Mouse (Mus musculus): ENCODE results near the gene Eps15l1.
A peak's percentile ranks its signal among the peaks of the same experiment; 100 is the strongest.

Gene Eps15l1

GRCm38 (mm10) chr8:72413839-72414238 is 7.4 kb downstream of the Eps15l1 start:
- DNase-seq (ENCODE audit: low spot score), result no peak

- no peak for DNase-seq (ENCODE audit: low spot score)
These were observed 11.8 kb downstream of the Eps15l1 start for GRCm38 (mm10) chr8:72409443-72409842.

DNA sequence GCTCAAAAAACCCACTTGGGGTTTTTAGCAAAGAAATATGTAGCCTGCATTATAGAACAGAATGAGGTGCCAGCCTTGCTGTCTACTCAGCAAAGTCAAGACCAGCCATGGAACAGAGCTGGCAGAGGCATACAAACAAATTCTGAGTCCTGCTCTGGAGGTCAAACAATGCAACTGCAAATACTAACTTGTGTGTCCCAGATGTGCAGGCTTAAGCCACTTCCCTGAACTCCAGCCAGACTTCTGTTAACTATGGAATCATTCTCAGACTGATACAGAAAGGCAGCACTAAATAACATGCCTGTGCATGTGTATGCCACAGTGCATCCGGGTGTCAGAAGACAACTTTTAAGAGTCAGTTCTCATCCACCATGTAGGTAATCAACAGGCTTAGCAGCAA is 13.4 kb downstream of the Eps15l1 start:
- DNase-seq (ENCODE audit: low spot score), result no peak

- DNase-seq (ENCODE audit: low spot score), result no peak
These were observed 18.3 kb downstream of the Eps15l1 start for GRCm38 (mm10) chr8:72402981-72403380.

GRCm38 (mm10) chr8:72401381-72401780 is 19.9 kb downstream of the Eps15l1 start:
- DNase-seq (ENCODE audit: low spot score), result no peak

- no peak for DNase-seq (ENCODE audit: low spot score)
These were observed 35.5 kb downstream of the Eps15l1 start for GRCm38 (mm10) chr8:72385737-72386136.

- no peak for DNase-seq (ENCODE audit: low spot score)
These were observed 38.9 kb downstream of the Eps15l1 start for GRCm38 (mm10) chr8:72382395-72382794.

DNA sequence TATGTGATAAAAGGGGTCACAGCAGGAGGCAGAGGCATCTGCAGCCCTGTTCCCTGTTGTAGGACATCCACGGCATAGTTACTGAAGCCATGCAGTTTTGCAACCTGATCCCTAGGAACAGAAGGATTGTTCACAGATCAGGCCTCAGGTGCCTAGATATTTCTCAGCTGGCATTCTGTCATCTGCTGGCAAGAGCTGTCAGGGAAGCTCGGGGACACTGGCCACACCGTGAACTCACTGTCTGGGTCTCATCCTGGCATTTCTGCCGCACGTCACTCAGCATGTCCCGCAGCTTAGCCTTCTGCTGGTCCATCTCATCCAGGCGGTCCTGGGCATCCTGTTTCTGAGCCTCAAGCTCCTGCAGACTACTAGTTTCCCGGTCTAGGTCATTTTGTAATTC is 40.6 kb downstream of the Eps15l1 start:
- DNase-seq (ENCODE audit: low spot score), result no peak

- DNase-seq (ENCODE audit: low spot score), result no peak
These were observed 44.4 kb downstream of the Eps15l1 start for GRCm38 (mm10) chr8:72376900-72377299.

GRCm38 (mm10) chr8:72376309-72376708 is 45.0 kb downstream of the Eps15l1 start:
- DNase-seq (ENCODE audit: low spot score), result no peak

DNA sequence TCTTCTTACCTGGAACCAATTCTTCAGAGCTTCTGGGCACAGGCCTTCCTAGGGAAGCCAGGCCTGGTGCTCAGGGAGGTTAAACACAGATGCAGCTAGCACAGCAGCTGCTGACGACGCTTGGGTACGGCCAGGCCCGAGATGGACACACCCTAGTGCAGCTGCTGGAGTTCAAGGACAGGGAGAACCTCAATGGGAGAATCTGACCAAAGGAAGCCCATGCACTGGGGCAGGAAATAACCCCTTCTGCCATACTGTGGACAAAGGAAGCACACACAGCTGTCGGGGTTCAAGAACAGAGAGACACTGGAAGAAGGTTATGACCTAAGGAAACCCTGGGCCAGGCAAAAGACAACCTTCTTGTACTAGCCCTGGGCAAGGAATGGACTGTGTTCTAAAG is 46.1 kb downstream of the Eps15l1 start:
- DNase-seq (ENCODE audit: low spot score), result no peak

GRCm38 (mm10) chr8:72372311-72372710 is 48.9 kb downstream of the Eps15l1 start:
- no peak for DNase-seq (ENCODE audit: low spot score)

GRCm38 (mm10) chr8:72371356-72371755 is 49.9 kb downstream of the Eps15l1 start:
- no peak for DNase-seq (ENCODE audit: low spot score)

DNA sequence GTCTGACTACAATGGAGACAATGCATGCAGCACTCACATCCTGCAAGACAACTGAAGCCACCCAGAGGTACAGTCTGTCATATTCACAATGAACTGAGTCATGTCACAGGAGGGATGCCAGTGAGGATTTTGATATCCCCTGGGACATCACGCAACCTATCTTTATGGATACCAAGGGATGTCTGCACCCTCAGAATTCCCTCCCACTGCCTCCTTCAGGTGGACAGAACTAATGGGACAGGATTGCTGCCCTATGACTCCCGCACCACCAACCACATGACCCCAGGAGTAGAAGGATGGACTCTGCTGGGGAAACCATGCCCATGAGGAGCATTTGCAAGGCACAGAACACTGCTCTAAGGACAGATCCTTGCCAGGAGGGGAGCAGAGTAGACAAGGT is 54.8 kb downstream of the Eps15l1 start:
- no peak for DNase-seq (ENCODE audit: low spot score)

DNA sequence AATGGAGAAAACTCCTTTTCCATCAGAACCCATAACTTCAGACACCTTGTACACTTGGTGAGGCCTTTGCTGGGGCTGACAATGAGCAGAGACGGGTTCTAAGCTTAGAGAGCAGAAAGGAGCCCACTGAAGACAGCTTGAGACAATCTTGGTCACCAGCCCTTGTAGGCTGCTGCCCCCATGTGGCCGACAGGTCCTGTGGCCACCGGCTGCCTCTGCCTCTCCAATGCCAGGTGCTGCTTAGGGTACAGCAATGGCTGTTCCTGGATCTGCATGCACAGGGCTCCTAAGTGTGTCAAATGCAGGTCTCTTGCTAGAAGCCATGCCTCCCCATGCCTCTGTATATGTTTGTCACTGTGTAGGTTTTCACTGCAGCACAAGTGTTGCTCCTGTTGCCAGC is 55.4 kb downstream of the Eps15l1 start:
- peak; percentile 70 for DNase-seq (ENCODE audit: low spot score)

GRCm38 (mm10) chr8:72365016-72365415 is 56.2 kb downstream of the Eps15l1 start:
- DNase-seq (ENCODE audit: low spot score), result no peak

DNA sequence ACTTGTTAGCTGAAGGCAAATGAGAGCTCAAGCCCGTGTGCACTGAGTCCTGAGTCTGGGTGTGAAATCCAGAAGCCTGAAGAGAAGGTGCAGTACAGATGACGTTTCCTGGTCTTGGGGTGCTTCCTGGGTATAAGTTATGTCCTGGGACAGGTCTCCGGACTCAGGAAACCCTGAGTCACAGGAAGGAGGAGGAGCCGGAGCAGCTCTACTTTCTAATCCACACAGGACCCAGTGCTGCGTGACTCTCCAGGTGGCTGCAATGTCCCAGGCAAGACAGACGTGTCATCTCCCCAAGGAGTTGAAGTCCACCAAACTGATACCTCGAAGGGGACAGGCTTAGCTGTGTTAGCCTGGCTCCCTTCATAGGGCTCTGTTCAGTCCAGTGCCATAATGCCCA is 57.8 kb downstream of the Eps15l1 start:
- no peak for DNase-seq (ENCODE audit: low spot score)

GRCm38 (mm10) chr8:72362754-72363153 is 58.5 kb downstream of the Eps15l1 start:
- no peak for DNase-seq (ENCODE audit: low spot score)

DNA sequence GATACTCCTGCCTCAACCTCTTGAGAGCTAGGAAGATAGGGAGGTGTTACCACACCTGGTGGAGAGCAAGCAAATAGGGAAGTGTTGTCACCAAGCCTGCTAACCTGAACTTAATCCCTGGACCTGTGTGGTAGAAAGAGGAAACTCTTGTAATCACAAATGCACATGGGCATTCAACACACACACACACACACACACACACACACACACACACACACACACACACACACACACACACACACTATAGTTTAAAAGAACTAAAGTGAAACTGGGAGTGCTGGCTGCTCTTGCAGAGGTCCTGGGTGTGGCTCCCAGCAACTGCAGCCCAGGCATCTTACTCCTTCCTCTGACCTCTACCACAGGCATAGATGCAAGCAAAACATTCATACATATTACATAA is 61.1 kb downstream of the Eps15l1 start:
- no peak for DNase-seq (ENCODE audit: low spot score)

DNA sequence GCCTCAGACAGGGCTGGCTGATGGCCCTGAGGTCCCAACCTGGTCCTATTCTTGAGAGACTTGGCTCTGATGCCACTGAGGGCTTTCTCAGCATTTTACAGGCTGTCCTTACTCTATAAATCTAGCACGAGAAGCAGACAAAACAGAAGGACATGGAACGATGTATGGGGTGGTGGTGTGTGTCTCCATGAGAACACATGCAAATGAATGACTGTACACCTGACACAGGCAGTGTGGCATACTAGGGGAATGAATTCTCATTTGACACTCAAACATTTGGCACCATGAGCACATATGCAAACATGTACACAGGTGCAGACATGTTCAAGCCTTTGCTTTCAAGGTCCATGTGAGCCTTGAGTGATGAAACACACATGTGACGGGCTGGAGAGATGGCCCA is 64.7 kb downstream of the Eps15l1 start:
- no peak for DNase-seq (ENCODE audit: low spot score)

DNA sequence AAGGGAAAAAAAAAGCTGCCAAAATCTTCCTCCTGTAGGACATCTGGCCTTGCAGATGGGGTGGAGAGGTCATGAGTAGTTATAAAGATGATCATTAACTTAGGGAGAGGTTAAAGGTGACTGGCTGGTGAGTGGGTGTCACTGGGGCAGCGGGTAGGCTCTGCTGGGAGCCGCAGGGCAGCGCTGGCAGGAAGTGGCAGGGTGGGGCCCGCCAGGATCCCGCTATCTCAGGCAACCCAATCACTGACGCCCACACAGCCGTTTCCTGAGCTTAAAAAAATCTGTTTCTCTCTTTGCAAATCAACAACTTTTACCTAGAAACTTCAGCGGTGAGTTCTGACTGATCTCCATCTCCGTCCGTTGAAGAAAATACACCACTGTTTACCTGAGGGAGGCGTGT is 67.0 kb downstream of the Eps15l1 start:
- no peak for DNase-seq (ENCODE audit: low spot score)

DNA sequence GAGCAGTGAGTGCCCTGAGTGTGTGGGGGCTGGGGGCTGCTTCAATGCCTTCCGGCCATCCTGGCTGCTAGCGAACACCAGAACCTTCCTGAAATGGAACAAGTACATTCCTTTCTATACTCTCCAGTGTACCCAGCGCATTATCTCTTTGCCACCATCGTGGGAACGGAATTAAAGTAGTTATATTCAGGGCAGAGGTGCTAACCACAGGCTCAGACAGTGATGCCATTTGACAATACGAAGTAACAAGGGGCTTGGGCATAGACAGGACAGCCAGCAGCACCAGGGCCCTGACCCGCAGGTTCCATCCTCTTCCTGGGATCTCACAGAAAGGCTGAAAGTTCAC is 67.6 kb downstream of the Eps15l1 start:
- DNase-seq (ENCODE audit: low spot score), result no peak

- DNase-seq (ENCODE audit: low spot score), result no peak
These were observed 68.1 kb downstream of the Eps15l1 start for GRCm38 (mm10) chr8:72352951-72353699.

- DNase-seq (ENCODE audit: low spot score), result no peak
These were observed 69.8 kb downstream of the Eps15l1 start for GRCm38 (mm10) chr8:72351405-72352005.
